Mouse (Mus musculus): ENCODE data around the gene Cntn5.

The Cntn5 gene

DNA sequence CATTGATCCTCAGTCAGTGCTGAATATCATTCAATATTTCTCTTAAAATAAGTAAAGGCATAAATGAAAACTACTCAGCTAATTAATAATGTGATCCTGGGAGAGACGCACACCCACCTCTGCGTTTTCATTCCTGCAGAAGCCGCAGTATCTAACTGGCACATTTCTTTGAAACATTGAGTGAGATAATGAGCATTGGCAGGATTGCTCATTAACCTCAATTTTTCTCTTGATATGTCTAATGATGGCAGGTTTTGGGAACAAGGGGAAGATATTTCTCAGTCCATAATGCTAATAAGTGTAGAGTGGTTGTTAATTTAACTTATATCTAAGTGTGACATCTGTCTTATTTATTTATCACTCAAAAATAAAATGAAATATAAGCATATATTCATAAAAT lies 734.0 kb downstream of the Cntn5 start:
- no peak for DNase-seq

DNA sequence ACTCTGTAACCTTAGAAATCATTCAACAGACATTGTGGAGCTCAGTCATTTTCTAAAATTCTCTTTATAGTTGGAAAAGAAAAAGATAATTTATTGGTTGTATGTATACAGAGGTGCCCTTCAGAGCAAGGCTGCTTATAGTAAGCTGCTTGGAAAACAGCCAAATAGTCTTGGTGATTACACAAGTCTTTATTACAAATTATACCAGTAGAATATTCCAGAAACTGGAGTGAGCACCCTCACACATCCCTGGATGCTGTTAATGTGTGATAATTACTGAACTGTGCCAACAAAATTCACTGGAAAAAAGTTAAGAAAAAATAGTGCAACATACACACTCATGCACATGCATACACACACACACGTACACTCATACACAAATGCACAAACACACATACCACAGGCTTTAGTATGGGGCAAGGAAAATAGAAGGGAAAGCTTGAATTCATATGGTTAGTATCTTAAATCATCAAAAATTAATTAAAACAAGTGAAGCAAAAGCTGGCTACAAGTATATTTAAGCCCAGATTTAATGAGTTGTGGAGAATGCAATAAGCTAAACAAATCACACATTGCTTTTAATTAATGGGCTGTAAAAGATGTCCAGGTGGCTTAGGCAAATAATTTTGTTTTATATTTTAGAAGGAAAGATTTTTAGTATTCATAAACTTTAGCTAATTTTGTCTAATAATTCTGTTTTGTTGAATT lies 783.1 kb downstream of the Cntn5 start:
- no peak for DNase-seq

DNA sequence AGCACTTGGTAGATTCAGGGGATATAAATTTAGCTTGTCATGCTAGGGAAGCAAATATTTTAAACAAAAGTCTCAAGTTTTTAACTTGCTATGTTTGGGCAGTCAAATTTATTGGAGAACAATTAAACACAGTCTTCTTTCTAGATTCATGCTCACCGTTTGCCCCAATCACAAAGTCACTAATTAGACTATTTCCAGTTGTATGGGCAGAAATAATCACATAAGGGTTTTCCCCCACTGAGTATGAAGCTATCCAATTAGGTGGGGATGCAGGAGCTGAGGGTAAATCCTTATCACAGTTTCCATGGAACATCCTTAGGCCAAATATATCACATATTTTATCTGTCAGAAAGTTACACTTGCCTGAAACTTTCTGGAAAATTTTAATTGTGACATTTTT lies 788.0 kb downstream of the Cntn5 start:
- no peak for DNase-seq

DNA sequence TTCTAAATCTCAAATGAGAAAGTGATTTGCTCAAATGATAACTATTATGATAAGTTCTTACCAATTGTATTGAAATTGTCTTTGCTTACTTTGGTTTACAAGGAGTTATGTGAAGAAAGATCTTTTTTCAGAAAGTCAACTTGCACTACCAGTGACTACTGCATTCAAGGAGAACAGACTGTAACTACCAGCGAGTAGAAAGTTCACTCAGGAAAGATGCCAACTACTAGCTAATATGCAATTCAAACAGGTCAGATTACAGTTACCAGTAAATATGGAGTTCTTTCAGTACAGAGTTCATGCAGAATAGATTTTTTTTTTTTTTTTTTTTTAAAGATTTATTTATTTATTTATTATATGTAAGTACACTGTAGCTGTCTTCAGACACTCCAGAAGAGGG lies 795.4 kb downstream of the Cntn5 start:
- DNase-seq: no peak

DNA sequence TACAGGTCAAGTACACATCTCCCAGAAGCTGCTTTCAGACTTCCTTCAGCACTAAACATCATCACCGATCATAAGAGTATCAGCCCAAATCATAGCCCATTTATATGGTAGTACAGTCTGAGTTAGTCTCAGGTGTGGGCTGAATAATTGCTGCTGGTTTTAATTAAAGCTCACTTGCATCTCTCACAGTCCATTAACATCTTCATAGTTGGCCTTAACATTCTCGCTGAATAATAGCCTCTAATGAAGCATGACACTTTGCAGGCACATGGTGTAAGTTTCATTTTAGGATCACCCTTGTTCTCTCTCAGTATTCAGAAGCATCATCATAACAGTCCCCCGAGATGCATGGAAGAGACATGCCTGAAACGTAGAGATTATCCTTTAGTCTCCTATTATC lies 796.7 kb downstream of the Cntn5 start:
- DNase-seq: no peak

DNA sequence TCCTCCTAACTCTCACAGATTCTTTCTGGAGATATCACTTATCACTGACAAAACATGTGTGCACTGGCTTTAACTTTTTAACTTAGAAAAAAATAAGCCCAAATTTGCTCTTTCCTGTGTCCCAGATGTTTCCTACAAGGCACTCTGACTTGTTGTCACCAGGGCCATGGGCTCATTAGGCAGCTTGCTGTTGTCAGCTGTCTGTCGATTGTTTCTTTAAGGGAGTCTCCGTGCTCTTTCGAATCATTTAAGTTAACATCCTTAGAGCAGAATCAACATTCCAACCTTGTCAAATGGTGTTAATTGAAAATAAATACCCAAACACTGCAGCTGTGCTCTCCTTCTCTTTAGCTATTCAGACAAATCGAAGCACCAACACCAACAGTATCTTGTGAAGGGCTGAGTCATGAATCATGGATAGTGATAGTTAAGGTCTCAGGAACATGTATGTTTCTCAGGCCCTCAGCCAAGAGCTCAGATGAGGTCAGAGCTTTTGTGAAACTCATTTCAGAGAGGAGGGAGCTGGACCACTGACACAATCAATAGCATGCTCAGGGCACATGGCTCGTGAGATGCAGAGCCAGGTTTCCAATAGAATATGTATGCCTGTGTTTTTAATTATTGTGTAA lies 802.6 kb downstream of the Cntn5 start:
- no peak for DNase-seq

GRCm38 (mm10) chr9:10076282-10076681 lies 828.3 kb downstream of the Cntn5 start:
- DNase-seq: no peak

DNA sequence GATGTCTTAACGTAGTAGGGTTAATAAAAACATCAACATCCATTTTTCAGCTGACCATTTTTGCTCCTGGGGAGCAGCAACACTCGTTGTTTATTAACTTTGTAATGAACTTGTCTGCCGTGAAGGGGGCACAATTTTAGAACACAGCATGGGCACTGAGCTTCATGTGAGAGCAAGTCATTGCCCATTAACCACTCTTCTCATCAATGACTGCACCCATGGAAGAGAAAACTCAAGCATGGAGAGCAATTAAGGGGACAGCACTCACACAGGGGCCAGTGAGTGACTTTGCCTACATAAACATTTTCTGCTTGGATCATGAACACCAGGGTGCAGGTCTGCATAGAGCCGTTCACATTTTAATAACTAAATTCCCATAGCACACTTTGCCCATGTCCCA lies 831.2 kb downstream of the Cntn5 start:
- no peak for DNase-seq

DNA sequence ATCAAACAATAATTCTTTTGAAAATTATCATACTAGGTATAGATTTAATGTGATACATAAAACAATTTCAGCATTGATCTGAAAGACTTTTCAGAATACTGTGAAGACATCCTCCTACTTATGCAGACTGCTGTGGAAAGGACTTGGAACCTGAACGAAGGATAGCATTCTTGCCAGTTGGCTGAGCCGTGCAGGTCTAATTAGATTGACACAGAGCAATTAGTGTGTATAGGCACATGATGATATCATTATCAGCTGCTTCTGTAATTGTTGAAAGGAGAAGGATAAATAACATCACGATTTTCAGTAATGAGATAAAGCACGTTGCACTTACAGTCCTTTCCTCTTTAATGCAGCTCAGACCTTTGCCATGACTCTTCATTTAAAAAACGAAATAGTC lies 831.7 kb downstream of the Cntn5 start:
- no peak for DNase-seq

DNA sequence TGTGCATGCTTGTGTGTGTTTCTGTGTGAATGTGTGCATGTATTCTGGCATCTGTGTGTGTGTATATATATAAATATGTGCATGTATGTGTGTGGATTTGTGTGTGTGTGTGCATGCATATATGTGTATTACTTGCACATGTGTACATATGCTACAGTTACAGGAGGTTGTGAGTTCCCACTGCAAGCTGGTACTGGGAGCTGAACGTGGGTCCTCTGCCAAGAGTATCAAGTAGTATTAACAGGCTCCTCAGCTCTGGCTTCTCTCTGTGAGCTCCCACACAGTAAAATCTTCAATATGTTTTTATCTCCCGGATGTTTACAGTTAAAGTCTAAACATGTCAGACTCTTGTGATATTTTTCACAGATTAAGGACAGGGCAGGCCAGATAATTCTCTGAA lies 833.3 kb downstream of the Cntn5 start:
- no peak for DNase-seq

GRCm38 (mm10) chr9:10044969-10045789 lies 859.4 kb downstream of the Cntn5 start:
- no peak for DNase-seq

DNA sequence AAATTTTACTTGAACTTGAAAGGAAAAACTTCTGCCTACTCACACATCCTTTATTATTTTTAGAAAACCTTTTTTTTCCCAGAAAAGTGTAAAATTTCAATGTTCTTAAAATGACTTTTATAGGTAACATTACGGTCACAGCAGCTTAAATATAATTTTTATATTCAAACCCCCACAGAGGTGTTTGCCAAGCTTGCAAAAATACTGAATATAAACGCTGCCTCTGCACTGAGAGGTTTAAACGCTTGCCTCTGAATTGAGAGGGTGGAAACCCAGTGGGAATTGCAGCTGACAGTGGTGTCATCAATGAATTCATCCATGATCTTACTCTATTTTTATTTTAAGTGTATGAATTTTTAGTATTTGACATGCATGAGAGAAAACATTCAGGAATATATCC lies 861.6 kb downstream of the Cntn5 start:
- DNase-seq: no peak

- no peak for DNase-seq
Observed at GRCm38 (mm10) chr9:10015129-10015528, 889.4 kb downstream of the Cntn5 start.

GRCm38 (mm10) chr9:9984028-9984427 lies 920.5 kb downstream of the Cntn5 start:
- DNase-seq: no peak

DNA sequence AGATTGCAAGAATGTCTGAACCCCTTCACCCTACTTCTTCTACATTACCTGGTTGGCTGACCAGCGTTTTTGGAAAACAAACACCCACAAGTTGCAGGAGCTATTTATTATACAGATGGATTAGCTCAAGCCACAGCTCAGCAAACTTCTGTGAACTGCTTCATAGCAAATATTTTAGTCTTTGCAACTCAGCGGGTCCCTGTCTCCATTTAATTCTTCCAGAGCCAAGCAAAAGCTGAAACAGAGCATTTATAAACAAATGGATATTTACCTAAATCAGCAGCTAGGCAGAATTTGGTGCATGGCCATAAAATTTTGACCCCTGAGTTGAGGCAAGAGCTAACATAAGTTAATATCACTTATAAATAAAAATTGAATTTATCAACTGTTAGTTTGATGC lies 921.4 kb downstream of the Cntn5 start:
- no peak for DNase-seq

DNA sequence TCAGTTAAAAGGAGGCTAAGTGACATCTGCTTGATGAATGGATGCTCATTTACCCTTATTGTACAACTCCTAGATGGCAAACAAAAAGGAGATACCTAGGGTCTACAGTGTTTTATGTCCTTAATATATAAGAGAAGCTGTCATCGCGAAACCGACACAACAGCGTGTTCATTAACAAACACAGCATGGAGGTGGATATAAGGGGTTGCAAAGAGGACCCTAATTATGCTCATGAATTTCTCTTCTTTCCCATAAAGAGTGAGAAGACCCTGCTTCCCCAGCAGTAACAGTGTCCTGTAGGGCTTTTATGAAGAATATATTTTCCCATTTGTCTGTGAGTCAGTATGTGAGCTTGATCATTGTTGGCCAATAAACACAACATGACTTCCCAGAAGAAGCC lies 939.2 kb downstream of the Cntn5 start:
- no peak for DNase-seq

DNA sequence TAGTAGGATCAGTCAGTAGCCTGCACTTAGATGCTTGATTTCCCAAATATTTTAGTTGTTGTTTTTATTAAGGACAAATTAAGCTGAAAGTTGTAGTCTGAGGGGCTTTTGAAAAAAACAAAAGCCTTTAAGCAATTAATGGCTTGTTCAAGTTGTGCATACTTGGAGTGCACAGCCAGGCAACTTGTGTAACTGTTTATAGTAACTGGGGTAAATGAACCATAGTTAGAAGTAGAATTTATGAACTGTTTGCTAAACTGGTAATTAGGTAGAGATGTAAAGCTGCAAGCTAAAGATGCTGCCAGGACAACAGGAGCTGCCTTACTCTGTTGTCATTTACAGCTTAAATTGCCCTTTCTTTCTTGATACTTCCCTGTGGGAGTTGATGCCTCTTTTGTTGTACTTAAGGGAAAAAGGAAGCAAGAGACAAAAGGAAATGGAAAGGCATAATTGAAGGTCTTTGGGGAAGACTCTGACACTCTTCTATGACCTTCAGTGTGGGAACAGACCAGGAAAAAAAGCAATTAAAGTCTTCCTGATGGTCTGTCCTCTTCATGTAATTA lies 943.9 kb downstream of the Cntn5 start:
- DNase-seq: no peak

- no peak for DNase-seq
Observed at GRCm38 (mm10) chr9:9949346-9949745, 955.2 kb downstream of the Cntn5 start.

GRCm38 (mm10) chr9:9944872-9945271 lies 959.7 kb downstream of the Cntn5 start:
- DNase-seq: no peak

- DNase-seq: no peak
Observed at GRCm38 (mm10) chr9:9937444-9938436, 966.8 kb downstream of the Cntn5 start.

DNA sequence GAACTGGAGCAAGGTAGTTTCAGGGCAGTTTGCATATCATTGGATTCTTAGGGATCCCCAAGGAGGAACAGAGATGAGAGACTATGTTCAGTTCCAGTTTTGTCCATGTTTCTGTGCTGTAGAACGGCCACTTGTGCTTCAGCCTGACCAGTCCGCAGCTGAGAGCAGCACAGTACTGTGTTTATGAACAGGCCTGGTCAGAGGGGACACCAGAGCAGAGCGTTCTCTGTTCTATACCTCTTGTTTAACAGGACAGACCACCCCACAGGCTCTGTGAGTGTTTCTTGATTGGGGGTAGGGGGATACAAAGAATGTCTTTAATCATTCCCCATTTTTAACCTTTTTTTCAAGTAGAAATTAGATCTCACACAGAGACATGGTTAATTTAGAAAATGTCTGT lies 984.0 kb downstream of the Cntn5 start:
- DNase-seq: no peak

GRCm38 (mm10) chr9:9899070-9899469 lies 1005.5 kb downstream of the Cntn5 start:
- no peak for DNase-seq
